Mouse (Mus musculus) liver, adult 2 months (tissue): ENCODE measurements around the gene Limd2. TPM values are rescaled to one million over a fixed set of nuclear protein-coding genes. Genes with fewer than 3 reads are reported as not detected.
"Not testable (repeated sequence)": the region's sequence is repeated elsewhere in the genome, so short reads cannot be mapped to it uniquely, and the experiment has no call there.

ENCODE experiments used
- DNase-seq: peaks from one replicate; pipeline ENCODE4 v3.0.0-alpha.2; 2011; ENCODE audit warnings: low read depth, low spot score; ENCODE audit errors: extremely low read depth
- H3K27ac ChIP-seq: fragments of 200-500 bp; replicated peaks from 2 replicates; pipeline ENCODE4 v1.5.1; 2012; ENCODE audit warnings: low read depth, mild to moderate bottlenecking, control low read depth, inconsistent platforms, low read length; ENCODE audit not compliant: insufficient read depth
- H3K27me3 ChIP-seq: fragments of 200-500 bp; 2 replicates; pipeline ENCODE4 v1.6.1; 2012; ENCODE audit warnings: mild to moderate bottlenecking, moderate library complexity, low read length, inconsistent platforms; ENCODE audit not compliant: control insufficient read depth, insufficient read depth
- H3K36me3 ChIP-seq: fragments of 200-500 bp; 2 replicates; pipeline ENCODE4 v1.6.1; 2012; ENCODE audit warnings: low read length, inconsistent platforms; ENCODE audit not compliant: control insufficient read depth, insufficient read depth
- H3K4me1 ChIP-seq: fragments of 200-500 bp; 2 replicates; pipeline ENCODE4 v1.6.1; 2011; ENCODE audit warnings: low read length; ENCODE audit not compliant: control insufficient read depth, insufficient read depth
- H3K4me3 ChIP-seq: fragments of 200-500 bp; 2 replicates; pipeline ENCODE4 v1.5.1; 2011; ENCODE audit warnings: low read depth, mild to moderate bottlenecking, control low read depth, low read length, moderate library complexity; ENCODE audit not compliant: insufficient read depth
- H3K79me2 ChIP-seq: fragments of 200-500 bp; 2 replicates; pipeline ENCODE4 v1.6.1; 2012; ENCODE audit warnings: inconsistent platforms, mild to moderate bottlenecking, low read length, moderate library complexity; ENCODE audit not compliant: control insufficient read depth, insufficient read depth
- H3K9ac ChIP-seq: fragments of 200-500 bp; 2 replicates; pipeline ENCODE4 v1.6.1; 2012; ENCODE audit warnings: low read depth, mild to moderate bottlenecking, control low read depth, inconsistent platforms, low read length
- CTCF ChIP-seq: fragments of 200-500 bp; IDR thresholded peaks from 2 replicates; pipeline ENCODE4 v1.5.1; 2011; ENCODE audit warnings: low read depth, low read length, control low read depth
- POLR2A ChIP-seq: fragments of 200-500 bp; IDR thresholded peaks from 2 replicates; pipeline ENCODE4 v1.6.1; 2011; ENCODE audit warnings: low read length, control low read depth; ENCODE audit not compliant: insufficient read depth; ENCODE audit errors: extremely low read depth
- WGBS: fragments of 180-500 bp; shearing (Covaris S2); methylation state at CpG from one replicate; pipeline ENCODE4 v1.1.7; 2018; 5-methylcytosine and 5-hydroxymethylcytosine counted together
- polyA plus RNA-seq: library from polyadenylated mRNA; depleted of rRNA; stranded (reverse); fragments of >200 nt; gene quantifications from 2 replicates; pipeline ENCODE4 v1.2.3, GENCODE M21; 2012
- total RNA-seq: library from RNA; depleted of rRNA; stranded (reverse); fragments of >200 nt; gene quantifications from 2 replicates; pipeline ENCODE4 v1.2.3, GENCODE M21; 2014

Gene Limd2
- total and polyA plus RNA-seq, 2 experiments, result 9.4 to 26.3 TPM

- DNase-seq, result peak; percentile 75
- H3K27me3 ChIP-seq, result no peaks in the 10 kb centered on the region
- H3K4me3 ChIP-seq, result peak overlapping the region; percentile 14; the same call in 1 of the 2 replicates
- no peaks in the 10 kb centered on the region; the same call in 1 of the 2 replicates for H3K79me2 ChIP-seq
- H3K27ac ChIP-seq, result peak overlapping the region; percentile 57
- no peak for TF ChIP-seq POLR2A
- TF ChIP-seq CTCF, result no peak
- peak overlapping the region; percentile 5; the same call in 1 of the 2 replicates for H3K9ac ChIP-seq
- H3K4me1 ChIP-seq, result peaks cover 6% of the 10 kb centered on the region
- WGBS, result 15% methylated on average over 8 of the region's 8 CpGs
- peaks cover 19% of the 10 kb centered on the region for H3K36me3 ChIP-seq
Observed at GRCm38 (mm10) chr11:106134580-106135528, 25.8 kb downstream of the Limd2 start.

GRCm38 (mm10) chr11:106132516-106132915 lies 28.1 kb downstream of the Limd2 start:
- H3K27me3 ChIP-seq, result no peaks in the 10 kb centered on the region

GRCm38 (mm10) chr11:106129477-106129876 lies 31.2 kb downstream of the Limd2 start:
- H3K36me3 ChIP-seq, result peaks cover 28% of the 10 kb centered on the region
- H3K27ac ChIP-seq, result no peak overlapping the region
- 80% methylated on average over 1 of the region's 1 CpGs for WGBS
- no peak overlapping the region for H3K4me3 ChIP-seq
- TF ChIP-seq CTCF (no peak), POLR2A (no peak)
- H3K9ac ChIP-seq, result no peak overlapping the region
- H3K27me3 ChIP-seq, result no peaks in the 10 kb centered on the region
- DNase-seq, result no peak
- no peaks in the 10 kb centered on the region; the same call in none of the 2 replicates for H3K4me1 ChIP-seq
- no peaks in the 10 kb centered on the region; the same call in 1 of the 2 replicates for H3K79me2 ChIP-seq

More at GRCm38 (mm10) chr11:106132516-106132915, 28.1 kb downstream of the Limd2 start:
- no peak overlapping the region for H3K4me3 ChIP-seq
- peaks cover 21% of the 10 kb centered on the region for H3K36me3 ChIP-seq
- DNase-seq, result no peak
- 95% methylated on average over 5 of the region's 5 CpGs for WGBS
- no peak overlapping the region for H3K9ac ChIP-seq
- no peak overlapping the region for H3K27ac ChIP-seq
- peaks cover 6% of the 10 kb centered on the region for H3K4me1 ChIP-seq
- no peaks in the 10 kb centered on the region; the same call in 1 of the 2 replicates for H3K79me2 ChIP-seq
- TF ChIP-seq CTCF, result no peak
- TF ChIP-seq POLR2A, result no peak

GRCm38 (mm10) chr11:106126727-106127373 lies 33.8 kb downstream of the Limd2 start:
- not testable (repeated sequence) for H3K4me1 ChIP-seq, DNase-seq, H3K27me3 ChIP-seq, H3K9ac ChIP-seq, H3K4me3 ChIP-seq, H3K27ac ChIP-seq, H3K79me2 ChIP-seq
- H3K36me3 ChIP-seq, result peaks cover 40% of the 10 kb centered on the region
- WGBS, result 97% methylated on average over 6 of the region's 6 CpGs

- no peak for DNase-seq
- TF ChIP-seq CTCF, result no peak
- 74% methylated on average over 1 of the region's 1 CpGs for WGBS
Observed at GRCm38 (mm10) chr11:106125827-106126226, 34.8 kb downstream of the Limd2 start.

GRCm38 (mm10) chr11:106124784-106125183 lies 35.9 kb downstream of the Limd2 start:
- Histone ChIP-seq H3K79me2 (no peaks in the 10 kb centered on the region; the same call in 1 of the 2 replicates), H3K4me1 (no peaks in the 10 kb centered on the region), H3K4me3 (no peak overlapping the region), H3K9ac (no peak overlapping the region), H3K27me3 (no peaks in the 10 kb centered on the region), H3K27ac (no peak overlapping the region), H3K36me3 (peaks cover 33% of the 10 kb centered on the region)
- WGBS, result 91% methylated on average over 4 of the region's 4 CpGs
- no peak for DNase-seq
- TF ChIP-seq POLR2A (no peak), CTCF (no peak)

More at GRCm38 (mm10) chr11:106125827-106126226, 34.8 kb downstream of the Limd2 start:
- no peaks in the 10 kb centered on the region; the same call in 1 of the 2 replicates for H3K79me2 ChIP-seq
- H3K27ac ChIP-seq, result no peak overlapping the region
- H3K36me3 ChIP-seq, result peaks cover 39% of the 10 kb centered on the region
- no peaks in the 10 kb centered on the region for H3K4me1 ChIP-seq
- no peaks in the 10 kb centered on the region for H3K27me3 ChIP-seq
- H3K9ac ChIP-seq, result no peak overlapping the region
- no peak overlapping the region for H3K4me3 ChIP-seq
